Mouse (Mus musculus) kidney, adult 2 months (tissue): Measurements from ENCODE around the gene Mctp1.

Experiments used
- CTCF ChIP-seq: fragments of 200-500 bp; conservative IDR thresholded peaks from 2 replicates; pipeline ENCODE4 v1.5.1; 2011; ENCODE audit warnings: low read depth, mild to moderate bottlenecking, control low read depth, low read length, moderate library complexity, mixed read lengths; ENCODE audit not compliant: insufficient read depth, insufficient read length
- POLR2A ChIP-seq: fragments of 200-500 bp; IDR thresholded peaks from one replicate; pipeline ENCODE4 v1.6.1; 2011; ENCODE audit warnings: low read depth, low read length, control low read depth

DNA sequence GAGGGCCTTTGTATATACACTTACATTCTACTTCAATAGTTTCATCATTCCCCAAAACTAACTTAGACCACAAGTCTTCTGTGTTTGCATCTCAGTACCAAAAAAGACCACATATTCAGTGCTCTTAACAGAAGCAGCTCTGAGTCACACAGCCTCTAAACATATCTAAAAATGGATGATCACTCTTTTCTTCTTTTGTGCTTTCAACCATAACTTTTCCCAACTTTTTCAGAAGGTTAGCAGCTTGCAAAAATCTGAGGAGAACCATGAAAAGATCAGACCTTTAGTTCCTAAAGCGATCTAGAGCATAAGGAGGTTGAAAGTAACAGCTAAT, 512.1 kb downstream of the Mctp1 start:
- TF ChIP-seq CTCF (no peak), POLR2A (no peak)
